Mouse (Mus musculus) ovary, adult 18-20 months (tissue): Measurements from ENCODE around the gene Olfr1426.
"Not testable (repeated sequence)": the region's sequence is repeated elsewhere in the genome, so short reads cannot be mapped to it uniquely, and the experiment has no call there.

Experiments used
- DNase-seq: peaks from one replicate; pipeline ENCODE4 v3.0.0; 2022; ENCODE audit warnings: low spot score, mixed read lengths

Gene Olfr1426

DNA sequence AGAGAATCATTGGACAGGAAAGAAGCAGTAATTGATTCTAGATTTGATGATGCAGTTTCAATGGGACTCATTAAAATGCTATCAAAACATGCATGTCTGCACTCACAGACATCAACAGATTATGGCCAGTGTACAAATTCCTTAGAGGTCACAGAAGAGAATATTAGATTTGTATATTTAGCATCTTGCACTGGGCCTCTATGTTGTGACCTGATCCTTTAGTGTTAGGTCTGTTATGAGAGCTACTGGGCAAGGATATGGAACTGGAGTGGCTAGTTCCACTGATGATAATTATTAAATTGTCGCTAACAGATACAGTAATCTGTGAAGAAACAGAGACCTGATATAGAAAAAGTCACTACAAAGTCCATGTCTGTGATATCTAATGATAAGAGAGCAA is at the start of gene Olfr1426:
Olfr1426 (minus strand) TSS at position 101 of the 400 bp plus-strand sequence.
- no peak for DNase-seq

DNA sequence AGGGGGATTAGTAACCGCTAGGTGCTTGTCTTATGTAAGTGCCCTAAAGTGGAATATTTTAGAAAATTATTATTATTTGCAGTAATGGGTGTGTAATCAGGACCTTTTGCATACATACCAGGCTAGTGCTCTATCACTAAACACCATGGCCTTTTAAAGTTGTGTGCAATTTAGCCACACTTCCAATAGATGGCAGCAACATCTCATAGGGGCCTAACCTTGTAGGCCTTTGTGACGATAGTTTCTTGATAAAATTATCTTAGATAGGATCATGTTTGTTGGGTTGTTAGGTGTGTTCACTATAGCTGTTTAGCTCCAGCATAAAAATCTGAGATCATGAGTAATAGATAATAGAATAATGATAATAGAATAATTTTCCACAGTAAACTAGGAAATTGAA is 42.5 kb upstream of the Olfr1426 start:
- DNase-seq = no peak

DNA sequence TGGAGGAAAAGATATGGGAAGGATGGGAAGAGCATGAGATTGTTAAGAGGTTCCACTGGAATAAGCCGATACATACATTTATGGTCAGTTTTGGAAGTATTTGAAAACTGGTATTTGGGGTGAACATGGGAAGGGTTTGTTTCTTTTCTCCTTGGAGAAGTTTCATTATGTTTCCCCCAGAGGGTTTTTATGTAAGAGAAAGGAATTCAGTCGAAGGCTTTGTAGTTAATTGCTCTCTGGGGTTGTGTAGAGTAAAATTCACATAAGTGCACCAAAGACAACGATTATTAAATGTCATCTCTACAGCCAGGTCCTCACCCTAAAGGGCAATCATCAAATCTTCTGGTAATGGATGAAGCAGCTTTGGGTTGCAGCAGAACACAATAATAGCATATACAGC is 31.3 kb upstream of the Olfr1426 start, which contains the start of gene Olfr76:
Olfr76 (minus strand) TSS at position 101 of the 400 bp plus-strand sequence.
- no peak for DNase-seq

DNA sequence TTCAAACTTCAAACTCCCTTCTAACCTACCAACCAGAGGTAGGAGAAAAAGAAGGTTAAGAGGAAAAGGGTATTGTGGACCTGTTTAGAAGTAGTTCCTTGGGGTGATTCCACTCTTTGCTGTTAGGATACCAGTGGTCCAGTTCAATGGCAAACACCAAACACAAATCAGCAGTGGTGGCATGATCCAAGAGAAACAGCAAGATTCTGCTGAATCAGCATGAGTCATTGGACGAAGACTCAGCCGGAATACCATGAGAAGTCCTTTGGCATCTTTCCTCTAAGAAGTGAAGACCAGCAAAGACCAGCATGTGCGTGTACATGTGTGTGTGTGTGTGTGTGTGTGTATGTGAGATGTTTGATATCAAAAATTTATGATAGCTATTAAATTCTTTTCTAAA is 24.7 kb upstream of the Olfr1426 start:
- no peak for DNase-seq

DNA sequence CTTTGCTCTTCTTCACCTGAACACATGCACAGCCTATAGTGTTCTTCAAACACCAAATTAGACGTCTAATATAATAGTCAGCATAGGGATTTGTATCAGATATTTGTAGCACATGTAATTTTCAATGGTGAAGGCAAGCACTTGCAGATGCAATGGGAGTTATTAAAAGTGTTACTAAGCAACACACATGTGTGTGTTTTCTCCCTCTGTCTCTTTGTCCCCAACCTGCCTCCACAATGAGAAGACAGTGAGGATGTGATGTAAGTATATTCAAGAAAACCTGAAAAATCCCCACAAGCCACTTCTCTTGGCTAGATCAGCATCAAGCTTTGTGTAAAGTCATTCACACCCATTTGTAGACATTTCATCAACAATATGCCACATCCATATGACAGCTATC is 24.0 kb upstream of the Olfr1426 start, which contains the start of gene Olfr1428:
Olfr1428 (minus strand) TSS at position 101 of the 400 bp plus-strand sequence.
- DNase-seq = no peak

DNA sequence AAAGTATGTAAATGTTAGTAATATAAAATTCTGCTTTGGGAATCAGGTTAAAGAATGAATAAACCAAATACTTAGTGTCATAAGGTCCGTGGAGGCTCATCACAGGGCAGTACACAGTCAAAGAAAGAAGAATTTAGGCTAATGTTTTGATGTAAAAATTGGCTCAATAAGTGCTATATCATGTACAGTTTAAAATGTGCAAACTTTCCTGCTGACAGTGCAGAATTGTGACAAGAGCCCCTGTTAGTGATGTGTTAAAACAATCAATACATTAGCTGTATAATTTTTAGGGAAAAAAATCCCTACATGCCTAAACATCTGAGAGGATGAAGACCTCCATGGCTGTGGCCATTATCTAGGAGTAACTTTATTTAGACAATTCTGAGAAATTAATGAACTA is 22.0 kb upstream of the Olfr1426 start:
- no peak for DNase-seq

DNA sequence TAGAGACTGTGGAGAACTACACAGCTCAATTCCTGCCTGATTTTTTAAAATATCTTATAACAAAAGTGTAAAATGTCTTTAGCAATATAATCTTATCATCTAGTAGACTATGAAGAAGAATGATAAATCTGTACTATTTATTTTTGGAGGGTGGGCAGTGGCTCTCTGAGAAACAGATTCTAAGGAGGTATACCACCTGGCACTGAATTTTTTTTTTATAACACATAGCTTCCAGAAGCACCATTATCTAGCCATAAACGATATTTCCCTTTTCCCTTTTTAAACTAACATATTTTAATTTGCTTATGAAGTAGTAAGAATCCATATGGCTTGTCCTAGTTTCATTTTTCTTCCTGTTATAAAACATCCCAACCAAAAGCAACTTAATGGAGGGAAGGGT is 12.7 kb upstream of the Olfr1426 start:
- no peak for DNase-seq

DNA sequence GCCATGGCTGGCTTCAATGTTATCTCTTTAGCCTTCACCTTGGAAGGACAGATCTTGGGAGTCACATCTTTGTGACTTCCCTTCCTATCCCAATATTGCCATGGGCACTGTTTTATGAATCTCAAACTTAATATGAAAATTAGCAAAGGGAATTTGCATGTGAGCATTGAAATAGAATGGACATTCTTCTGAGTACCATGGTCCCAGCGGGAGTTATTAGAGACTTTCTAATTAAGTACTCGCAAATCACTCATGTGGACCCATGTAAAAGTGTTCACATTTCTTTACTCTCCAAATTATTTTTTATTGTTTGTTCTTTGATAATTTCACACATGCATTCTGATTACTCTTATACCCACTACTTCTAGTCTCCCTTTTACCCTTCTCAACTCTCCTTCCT is 11.4 kb upstream of the Olfr1426 start, which contains the start of gene Olfr1427:
Olfr1427 (minus strand) TSS at position 101 of the 400 bp plus-strand sequence.
- no peak for DNase-seq

DNA sequence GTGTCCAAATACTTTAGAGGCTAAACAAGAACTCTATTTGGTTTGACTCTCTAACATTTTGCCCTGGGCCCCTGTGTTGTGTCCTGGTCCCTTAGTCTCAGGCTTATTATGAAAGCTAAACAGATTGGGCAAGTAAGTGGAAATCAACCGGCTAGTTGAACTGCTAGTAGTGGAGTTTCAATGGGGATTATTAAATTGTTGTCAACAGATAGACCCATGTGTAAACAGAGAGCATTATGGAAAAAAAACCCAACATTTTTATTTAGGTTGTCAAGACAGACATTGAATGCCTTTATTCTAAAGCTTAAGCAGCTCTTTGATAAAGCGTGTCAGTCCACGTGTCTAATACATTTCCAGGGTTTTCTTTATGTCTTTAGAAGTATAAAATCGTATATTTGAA is 14.2 kb downstream of the Olfr1426 start, which contains the start of gene Olfr1425:
Olfr1425 (minus strand) TSS at position 101 of the 400 bp plus-strand sequence.
- not testable (repeated sequence) for DNase-seq

DNA sequence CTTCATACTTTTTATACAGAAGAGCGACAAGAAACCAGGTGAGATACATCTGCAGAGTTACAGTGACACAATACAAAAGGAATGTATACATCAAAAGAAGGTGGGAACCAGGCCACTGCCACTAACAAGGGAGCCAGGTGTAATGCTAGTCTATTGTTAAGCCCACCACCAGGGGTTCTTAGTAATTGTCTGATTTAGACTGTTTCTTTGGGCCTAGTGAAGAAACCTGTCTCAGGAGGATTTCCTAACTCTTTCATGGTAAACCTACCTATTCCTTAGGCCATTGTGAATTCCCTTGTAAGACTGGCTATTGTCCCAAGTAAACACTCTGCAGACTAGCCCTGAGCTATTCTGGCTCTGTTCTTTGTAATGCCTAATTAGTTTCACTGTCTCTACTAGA is 22.3 kb downstream of the Olfr1426 start:
- not testable (repeated sequence) for DNase-seq

DNA sequence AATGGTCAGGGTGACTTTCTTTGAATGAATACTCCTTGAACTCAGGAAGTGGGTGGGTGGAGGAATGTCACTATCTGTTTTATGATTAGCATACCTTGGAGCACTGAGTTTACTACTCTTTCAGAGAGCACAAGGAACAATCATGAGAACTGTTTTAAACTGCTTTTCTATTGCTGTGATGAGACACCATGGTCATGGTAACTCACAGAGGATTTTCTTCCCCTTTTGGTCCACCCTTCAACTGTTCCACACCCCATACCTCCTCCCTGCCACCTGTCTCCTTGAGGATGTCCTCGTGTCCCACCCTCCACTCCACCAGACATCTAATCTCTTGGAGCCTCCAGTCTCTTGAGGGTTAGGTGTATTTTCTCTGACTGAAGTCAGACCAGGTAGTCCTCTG is 24.0 kb downstream of the Olfr1426 start:
- DNase-seq = not testable (repeated sequence)

DNA sequence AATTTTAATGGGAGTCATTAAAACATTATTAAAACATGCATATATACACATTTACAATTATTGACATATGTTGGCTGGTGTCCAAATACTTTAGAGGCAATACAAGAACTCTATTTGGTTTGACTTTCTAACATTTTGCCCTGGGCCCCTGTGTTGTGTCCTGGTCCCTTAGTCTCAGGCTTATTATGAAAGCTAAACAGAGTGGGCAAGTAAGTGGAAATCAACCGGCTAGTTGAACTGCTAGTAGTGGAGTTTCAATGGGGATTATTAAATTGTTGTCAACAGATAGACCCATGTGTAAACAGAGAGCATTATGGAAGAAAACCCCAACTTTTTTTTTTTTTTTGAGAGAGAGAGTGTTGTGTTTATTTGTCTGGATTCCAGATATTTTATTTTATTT is 29.2 kb downstream of the Olfr1426 start, which contains the start of gene Olfr1424:
Olfr1424 (minus strand) TSS at position 101 of the 400 bp plus-strand sequence.
- DNase-seq = not testable (repeated sequence)

DNA sequence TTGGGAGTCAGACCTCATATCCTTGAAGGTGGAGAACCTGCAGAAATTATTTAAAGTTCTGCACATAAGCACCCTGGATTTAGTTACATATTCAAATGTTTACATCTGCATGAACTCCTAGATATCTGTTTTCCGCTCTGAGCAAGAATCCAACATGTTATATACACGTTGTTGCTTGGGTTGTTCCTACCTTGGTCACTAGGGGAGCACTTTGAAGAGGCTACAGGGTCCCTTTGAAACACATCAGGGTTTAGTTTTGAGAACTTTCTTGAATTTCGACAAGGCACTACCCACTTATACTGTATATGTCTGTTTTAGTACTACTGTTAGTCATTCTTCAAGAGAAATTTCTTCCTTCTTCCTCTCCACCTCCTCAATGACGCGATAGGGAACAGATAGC is 48.6 kb downstream of the Olfr1426 start:
- no peak for DNase-seq

DNA sequence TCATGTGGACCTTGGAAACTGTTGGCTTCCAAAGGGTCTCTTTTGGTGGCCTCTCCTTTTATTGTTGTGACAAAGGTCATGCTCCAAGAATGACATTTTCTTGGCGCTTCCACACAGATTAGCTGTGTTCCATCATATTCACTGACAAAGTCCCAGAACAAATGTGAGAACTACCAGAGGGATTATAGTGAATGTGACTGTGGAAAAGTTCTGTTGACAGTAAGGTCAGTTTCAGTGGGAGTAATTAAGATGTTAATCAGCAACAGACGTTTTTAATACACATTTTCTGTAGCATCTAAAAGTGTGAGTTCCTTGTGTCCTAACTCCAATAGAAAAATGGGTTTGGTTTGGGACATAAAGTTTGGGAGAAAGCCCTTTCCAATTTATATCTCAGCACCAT is 50.6 kb downstream of the Olfr1426 start, which contains the start of gene Olfr1423:
Olfr1423 (minus strand) TSS at position 101 of the 400 bp plus-strand sequence.
- DNase-seq = no peak

DNA sequence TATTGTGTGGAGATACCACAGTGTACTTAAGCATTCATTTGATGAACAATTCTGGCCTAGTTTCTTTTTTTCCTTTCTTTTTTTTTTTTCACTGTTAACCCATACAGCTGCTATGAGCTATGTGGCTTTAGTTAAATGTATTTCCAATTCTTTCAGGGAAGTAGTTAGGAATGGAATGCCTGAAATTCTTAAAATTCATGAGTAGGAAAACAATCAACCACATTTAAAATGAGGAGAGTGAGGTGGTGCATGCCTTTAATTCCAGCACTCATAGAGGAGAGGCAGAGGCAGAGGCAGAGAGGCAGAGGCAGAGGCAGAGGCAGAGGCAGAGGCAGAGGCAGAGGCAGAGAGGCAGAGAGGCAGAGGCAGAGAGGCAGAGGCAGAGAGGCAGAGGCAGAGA is 54.1 kb downstream of the Olfr1426 start:
- no peak for DNase-seq
